Mouse (Mus musculus) small intestine, adult 2 months (tissue): ENCODE results near the gene Gabbr1.

Experiments used
- CTCF ChIP-seq: fragments of 200-500 bp; IDR thresholded peaks from 2 replicates; pipeline ENCODE4 v1.5.1; 2012; ENCODE audit warnings: low read depth, mild to moderate bottlenecking, control low read depth, inconsistent platforms, low read length, moderate library complexity, mixed read lengths; ENCODE audit not compliant: insufficient replicate concordance, insufficient read length; ENCODE audit errors: extremely low read depth
- POLR2A ChIP-seq: fragments of 200-500 bp; IDR thresholded peaks from 2 replicates; pipeline ENCODE4 v1.6.1; 2012; ENCODE audit warnings: low read depth, mild to moderate bottlenecking, control low read depth, inconsistent platforms, low read length, moderate library complexity

- no peak for TF ChIP-seq CTCF
- TF ChIP-seq POLR2A: no peak
These were observed 32.4 kb downstream of the Gabbr1 start for GRCm38 (mm10) chr17:37078193-37078592.
